Mouse (Mus musculus) limb, embryonic 13.5 days (tissue): ENCODE measurements around the gene Pbx1. TPM values are rescaled to one million over a fixed set of nuclear protein-coding genes. Genes with fewer than 3 reads are reported as not detected.

ENCODE experiments used
- ATAC-seq: fragments of 200-750 bp; cut with Nextera tagmentation; 2 replicates; pipeline ENCODE4 v1.8.0; 2017; ENCODE audit warnings: low read depth, moderate number of reproducible peaks, moderate TSS enrichment; ENCODE audit not compliant: low FRiP score
- H3K27ac ChIP-seq: fragments of 300-500 bp; sonication (generic); 2 replicates; pipeline ENCODE4 v1.5.1; 2015; ENCODE audit warnings: inconsistent platforms, mild to moderate bottlenecking, moderate library complexity
- H3K27me3 ChIP-seq: fragments of 300-500 bp; sonication (generic); 2 replicates; pipeline ENCODE4 v1.6.1; 2015; ENCODE audit warnings: mild to moderate bottlenecking, inconsistent platforms
- H3K36me3 ChIP-seq: fragments of 300-500 bp; sonication (generic); 2 replicates; pipeline ENCODE4 v1.6.1; 2015; ENCODE audit warnings: inconsistent platforms, mild to moderate bottlenecking, moderate library complexity
- H3K4me1 ChIP-seq: fragments of 300-500 bp; sonication (generic); 2 replicates; pipeline ENCODE4 v1.6.1; 2015; ENCODE audit warnings: inconsistent platforms
- H3K4me2 ChIP-seq: fragments of 300-500 bp; sonication (generic); replicated peaks from 2 replicates; pipeline ENCODE4 v1.6.1; 2015; ENCODE audit warnings: inconsistent platforms, mild to moderate bottlenecking, moderate library complexity
- H3K4me3 ChIP-seq: fragments of 300-500 bp; sonication (generic); 2 replicates; pipeline ENCODE4 v1.5.1; 2015; ENCODE audit warnings: moderate library complexity, mild to moderate bottlenecking, inconsistent platforms
- H3K9ac ChIP-seq: fragments of 300-500 bp; sonication (generic); 2 replicates; pipeline ENCODE4 v1.6.1; 2015; ENCODE audit warnings: mild to moderate bottlenecking, inconsistent platforms
- H3K9me3 ChIP-seq: fragments of 300-500 bp; sonication (generic); 2 replicates; pipeline ENCODE4 v1.6.1; 2016; ENCODE audit warnings: inconsistent platforms
- WGBS: fragments of 180-500 bp; shearing (Covaris S2); methylation state at CpG from one replicate; pipeline ENCODE4 v1.1.7; 2015; 5-methylcytosine and 5-hydroxymethylcytosine counted together
- polyA plus RNA-seq: library from polyadenylated mRNA; unstranded; fragments of >200 nt; fragmentation: Nextera tagmentation; extraction: Ambion mirVana; gene quantifications from 2 replicates; pipeline ENCODE4 v1.2.1, GENCODE M21; 2015

The Pbx1 gene
- polyA plus RNA-seq, 1 experiment from 2014 or later = 31.6 TPM

GRCm38 (mm10) chr1:168224218-168224617 is 207.9 kb downstream of the Pbx1 start:
- ATAC-seq = no peak
- Histone ChIP-seq H3K27me3 (0 out of 2 replicates have a peak, but pooled peaks cover under 1% of the 10 kb centered on the region), H3K27ac (no peak overlapping the region), H3K9ac (no peak overlapping the region), H3K4me1 (peaks cover 47% of the 10 kb centered on the region), H3K9me3 (no peaks in the 10 kb centered on the region), H3K36me3 (no peaks in the 10 kb centered on the region), H3K4me3 (no peak overlapping the region), H3K4me2 (no peak overlapping the region)
- WGBS = 81% methylated on average over 5 of the region's 5 CpGs

GRCm38 (mm10) chr1:168222794-168223193 is 209.3 kb downstream of the Pbx1 start:
- H3K27me3 ChIP-seq = peaks cover 4% of the 10 kb centered on the region; the same call in 1 of the 2 replicates
- no peaks in the 10 kb centered on the region for H3K36me3 ChIP-seq
- peaks cover 48% of the 10 kb centered on the region for H3K4me1 ChIP-seq
- whole genome bisulfite sequencing = 92% methylated on average over 7 of the region's 7 CpGs
- no peak overlapping the region for H3K4me2 ChIP-seq
- H3K9me3 ChIP-seq = no peaks in the 10 kb centered on the region
- no peak overlapping the region for H3K9ac ChIP-seq
- no peak for ATAC-seq
- H3K4me3 ChIP-seq = no peak overlapping the region
- H3K27ac ChIP-seq = no peak overlapping the region

GRCm38 (mm10) chr1:168221071-168221521 is 211.0 kb downstream of the Pbx1 start:
- H3K9ac ChIP-seq = no peak overlapping the region
- H3K9me3 ChIP-seq = no peaks in the 10 kb centered on the region
- H3K27ac ChIP-seq = no peak overlapping the region
- H3K36me3 ChIP-seq = no peaks in the 10 kb centered on the region
- ATAC-seq = no peak
- no peak overlapping the region for H3K4me3 ChIP-seq
- H3K27me3 ChIP-seq = peaks cover 6% of the 10 kb centered on the region; the same call in 1 of the 2 replicates
- H3K4me1 ChIP-seq = peaks cover 54% of the 10 kb centered on the region
- WGBS = 46% methylated on average over 14 of the region's 14 CpGs
- H3K4me2 ChIP-seq = peak overlapping the region; percentile 30; the same call in 1 of the 2 replicates

GRCm38 (mm10) chr1:168215896-168216747 is 215.9 kb downstream of the Pbx1 start:
- Histone ChIP-seq H3K9me3 (no peaks in the 10 kb centered on the region), H3K36me3 (no peaks in the 10 kb centered on the region), H3K27me3 (peaks cover 15% of the 10 kb centered on the region; the same call in 1 of the 2 replicates), H3K4me2 (no peak overlapping the region), H3K27ac (no peak overlapping the region), H3K4me1 (peaks cover 61% of the 10 kb centered on the region), H3K4me3 (no peak overlapping the region), H3K9ac (0 out of 2 replicates have a peak overlapping the region, but pooled peaks have one; percentile 35)
- 67% methylated on average over 17 of the region's 17 CpGs for WGBS
- no peak for ATAC-seq

GRCm38 (mm10) chr1:168215468-168215867 is 216.6 kb downstream of the Pbx1 start:
- Histone ChIP-seq H3K36me3 (no peaks in the 10 kb centered on the region), H3K9me3 (no peaks in the 10 kb centered on the region), H3K27me3 (peaks cover 15% of the 10 kb centered on the region; the same call in 1 of the 2 replicates), H3K4me1 (peaks cover 57% of the 10 kb centered on the region), H3K9ac (no peak overlapping the region), H3K27ac (no peak overlapping the region), H3K4me2 (no peak overlapping the region), H3K4me3 (no peak overlapping the region)
- ATAC-seq = no peak
- WGBS = 68% methylated on average over 6 of the region's 6 CpGs

GRCm38 (mm10) chr1:168214040-168214443 is 218.0 kb downstream of the Pbx1 start:
- Histone ChIP-seq H3K36me3 (peaks cover 4% of the 10 kb centered on the region), H3K27me3 (peaks cover 13% of the 10 kb centered on the region; the same call in 1 of the 2 replicates), H3K9me3 (no peaks in the 10 kb centered on the region), H3K4me2 (no peak overlapping the region), H3K4me1 (peaks cover 48% of the 10 kb centered on the region), H3K4me3 (no peak overlapping the region), H3K9ac (no peak overlapping the region), H3K27ac (no peak overlapping the region)
- 15% methylated on average over 5 of the region's 5 CpGs for WGBS
- peak; percentile 65; the same call in 1 of the 2 replicates for ATAC-seq

- no peak overlapping the region for H3K4me2 ChIP-seq
- no peak overlapping the region for H3K9ac ChIP-seq
- H3K36me3 ChIP-seq = peaks cover 9% of the 10 kb centered on the region
- H3K4me1 ChIP-seq = peaks cover 46% of the 10 kb centered on the region
- no peaks in the 10 kb centered on the region for H3K9me3 ChIP-seq
- ATAC-seq = no peak
- WGBS = 21% methylated on average over 3 of the region's 3 CpGs
- no peak overlapping the region for H3K4me3 ChIP-seq
- H3K27me3 ChIP-seq = peaks cover 12% of the 10 kb centered on the region; the same call in 1 of the 2 replicates
- no peak overlapping the region for H3K27ac ChIP-seq
Observed at GRCm38 (mm10) chr1:168213595-168213994, 218.5 kb downstream of the Pbx1 start.

- 94% methylated on average over 5 of the region's 5 CpGs for WGBS
Observed at GRCm38 (mm10) chr1:168210401-168210800, 221.7 kb downstream of the Pbx1 start.

GRCm38 (mm10) chr1:168200570-168201156 is 231.4 kb downstream of the Pbx1 start:
- Histone ChIP-seq H3K27me3 (no peaks in the 10 kb centered on the region), H3K4me1 (no peaks in the 10 kb centered on the region), H3K9me3 (no peaks in the 10 kb centered on the region), H3K27ac (no peak overlapping the region), H3K4me3 (no peak overlapping the region), H3K36me3 (peaks cover 37% of the 10 kb centered on the region), H3K9ac (no peak overlapping the region), H3K4me2 (no peak overlapping the region)
- WGBS = 92% methylated on average over 13 of the region's 13 CpGs
- ATAC-seq = no peak

More at GRCm38 (mm10) chr1:168210401-168210800, 221.7 kb downstream of the Pbx1 start:
- Histone ChIP-seq H3K36me3 (peaks cover 22% of the 10 kb centered on the region), H3K4me1 (peaks cover 18% of the 10 kb centered on the region), H3K4me3 (no peak overlapping the region), H3K27ac (no peak overlapping the region), H3K4me2 (no peak overlapping the region), H3K9ac (no peak overlapping the region), H3K9me3 (no peaks in the 10 kb centered on the region), H3K27me3 (peaks cover 8% of the 10 kb centered on the region; the same call in 1 of the 2 replicates)
- no peak for ATAC-seq

- no peak overlapping the region for H3K27ac ChIP-seq
- H3K4me3 ChIP-seq = no peak overlapping the region
- no peak overlapping the region for H3K9ac ChIP-seq
- peaks cover 55% of the 10 kb centered on the region for H3K36me3 ChIP-seq
- no peaks in the 10 kb centered on the region for H3K27me3 ChIP-seq
- no peak for ATAC-seq
- no peak overlapping the region for H3K4me2 ChIP-seq
- no peaks in the 10 kb centered on the region for H3K9me3 ChIP-seq
- WGBS = 89% methylated on average over 5 of the region's 5 CpGs
- H3K4me1 ChIP-seq = no peaks in the 10 kb centered on the region
Observed at GRCm38 (mm10) chr1:168198276-168198675, 233.8 kb downstream of the Pbx1 start.

- Histone ChIP-seq H3K27ac (no peak overlapping the region), H3K9ac (no peak overlapping the region), H3K27me3 (no peaks in the 10 kb centered on the region), H3K4me2 (no peak overlapping the region), H3K4me3 (no peak overlapping the region), H3K36me3 (peaks cover 55% of the 10 kb centered on the region), H3K4me1 (no peaks in the 10 kb centered on the region), H3K9me3 (no peaks in the 10 kb centered on the region)
- 88% methylated on average over 3 of the region's 3 CpGs for WGBS
- ATAC-seq = no peak
Observed at GRCm38 (mm10) chr1:168197908-168198258, 234.2 kb downstream of the Pbx1 start.

GRCm38 (mm10) chr1:168197195-168197907 is 234.7 kb downstream of the Pbx1 start:
- 86% methylated on average over 6 of the region's 6 CpGs for WGBS
- Histone ChIP-seq H3K9ac (no peak overlapping the region), H3K4me3 (no peak overlapping the region), H3K4me2 (no peak overlapping the region), H3K27me3 (no peaks in the 10 kb centered on the region), H3K9me3 (no peaks in the 10 kb centered on the region), H3K4me1 (no peaks in the 10 kb centered on the region), H3K27ac (no peak overlapping the region), H3K36me3 (peaks cover 51% of the 10 kb centered on the region)
- no peak for ATAC-seq
